In genomic region chr1:155443115-155443514, GRCm38 (mm10) we compare ENCODE assay signal across 21 mouse cellular contexts. TPM values are rescaled to one million over a fixed set of nuclear protein-coding genes. Genes with fewer than 3 reads are reported as not detected.
A peak's percentile ranks its signal among the peaks of the same experiment; 100 is the strongest.
DNase-seq lines count a peak whose midpoint lies in the region; ATAC-seq and TF ChIP-seq lines count a peak whose summit lies in the region.
"Had no signal": no experiment of that assay in that cellular context is flagged by ENCODE, and none has a peak within 500 bp of the region (broad histone marks: within the 10 kb centered on the region; RNA-seq: fewer than 3 reads in every experiment).

No protein-coding gene starts in this region.

- no peak for TF ChIP-seq CTCF in forebrain, postnatal 0 days (IDR thresholded peaks at IDR 0.05; ENCODE audit: low read depth)

- no peaks in the 10 kb centered on the region for H3K27me3 ChIP-seq in forebrain, embryonic 13.5 days
- H3K27me3 ChIP-seq in forebrain, postnatal 0 days (ENCODE audit: insufficient read depth, low read length), result no peaks in the 10 kb centered on the region
- H3K27me3 ChIP-seq in midbrain, embryonic 11.5 days (ENCODE audit: control insufficient read depth, insufficient read depth, low read length), result no peaks in the 10 kb centered on the region
- H3K27me3 ChIP-seq in midbrain, embryonic 10.5 days (ENCODE audit: low read depth, poor library complexity, severe bottlenecking), result no peaks in the 10 kb centered on the region
- H3K27me3 ChIP-seq in hindbrain, embryonic 12.5 days, result no peaks in the 10 kb centered on the region
- no peaks in the 10 kb centered on the region for H3K27me3 ChIP-seq in midbrain, embryonic 15.5 days (replicated peaks)
- H3K27me3 ChIP-seq: embryonic facial prominence, embryonic 15.5 days; heart, embryonic 13.5 days; limb, embryonic 15.5 days had no signal

- WGBS in forebrain, embryonic 13.5 days, result 69% methylated on average over 4 of the region's 4 CpGs
- WGBS in forebrain, postnatal 0 days, result 77% methylated on average over 4 of the region's 4 CpGs
- WGBS in midbrain, embryonic 11.5 days, result 71% methylated on average over 4 of the region's 4 CpGs
- 85% methylated on average over 4 of the region's 4 CpGs for WGBS in midbrain, embryonic 10.5 days
- whole genome bisulfite sequencing in hindbrain, embryonic 12.5 days, result 82% methylated on average over 4 of the region's 4 CpGs
- 54% methylated on average over 4 of the region's 4 CpGs for WGBS in midbrain, embryonic 15.5 days

- no peak overlapping the region for H3K9ac ChIP-seq in forebrain, embryonic 13.5 days
- H3K9ac ChIP-seq in forebrain, postnatal 0 days, result no peak overlapping the region
- H3K9ac ChIP-seq in midbrain, embryonic 11.5 days (ENCODE audit: low read length), result no peak overlapping the region
- H3K9ac ChIP-seq in hindbrain, embryonic 12.5 days, result no peak overlapping the region
- H3K9ac ChIP-seq in midbrain, embryonic 15.5 days, result no peak overlapping the region
- H3K9ac ChIP-seq: embryonic facial prominence, embryonic 15.5 days; heart, embryonic 13.5 days; limb, embryonic 15.5 days; liver, embryonic 14.5 days; lung, embryonic 14.5 days had no signal

- peak overlapping the region; percentile 40; the same call in 1 of the 2 replicates for H3K27ac ChIP-seq in forebrain, embryonic 13.5 days
- no peak overlapping the region for H3K27ac ChIP-seq in forebrain, postnatal 0 days (ENCODE audit: low read depth, low read length)
- H3K27ac ChIP-seq in midbrain, embryonic 11.5 days (ENCODE audit: low read depth, low read length), result no peak overlapping the region
- H3K27ac ChIP-seq in midbrain, embryonic 10.5 days (replicated peaks), result no peak overlapping the region
- H3K27ac ChIP-seq in hindbrain, embryonic 12.5 days, result peak overlapping the region; percentile 81
- peak overlapping the region; percentile 70 for H3K27ac ChIP-seq in midbrain, embryonic 15.5 days
- H3K27ac ChIP-seq: embryonic facial prominence, embryonic 15.5 days; heart, adult 2 months; heart, embryonic 13.5 days; kidney, postnatal 0 days; limb, embryonic 15.5 days; liver, embryonic 14.5 days had no signal

- no peak for DNase-seq in forebrain, postnatal 0 days
- no peak for DNase-seq in midbrain, embryonic 11.5 days (ENCODE audit: low spot score, missing footprints)
- no peak for DNase-seq in midbrain, embryonic 10.5 days (ENCODE audit: low spot score)
- DNase-seq in gastrocnemius, postnatal 4 days (ENCODE audit: low spot score in 2 of 2), result no peak
- no peak for DNase-seq in cerebellum, postnatal 25 days
- DNase-seq: adrenal gland, postnatal 14 days; cerebellum, adult 8-10 months; gastrocnemius, postnatal 25 days; heart, adult 2 months; heart, postnatal 36 days; kidney, adult 2 months; left cerebral cortex, postnatal 4 days; lung, embryonic 14.5 days had no signal

- H3K9me3 ChIP-seq in forebrain, embryonic 13.5 days (replicated peaks), result no peaks in the 10 kb centered on the region
- H3K9me3 ChIP-seq in forebrain, postnatal 0 days (ENCODE audit: low read length), result no peaks in the 10 kb centered on the region
- no peaks in the 10 kb centered on the region for H3K9me3 ChIP-seq in midbrain, embryonic 11.5 days (ENCODE audit: control insufficient read depth, low read length)
- H3K9me3 ChIP-seq in midbrain, embryonic 10.5 days (replicated peaks), result no peaks in the 10 kb centered on the region
- H3K9me3 ChIP-seq in hindbrain, embryonic 12.5 days (replicated peaks), result no peaks in the 10 kb centered on the region
- no peaks in the 10 kb centered on the region for H3K9me3 ChIP-seq in midbrain, embryonic 15.5 days
- H3K9me3 ChIP-seq: embryonic facial prominence, embryonic 15.5 days; heart, embryonic 13.5 days; limb, embryonic 15.5 days had no signal

- H3K4me2 ChIP-seq in forebrain, embryonic 13.5 days, result no peak overlapping the region
- H3K4me2 ChIP-seq in forebrain, postnatal 0 days (ENCODE audit: low read depth), result no peak overlapping the region
- no peak overlapping the region for H3K4me2 ChIP-seq in midbrain, embryonic 11.5 days
- H3K4me2 ChIP-seq in hindbrain, embryonic 12.5 days (replicated peaks), result no peak overlapping the region
- no peak overlapping the region for H3K4me2 ChIP-seq in midbrain, embryonic 15.5 days
- H3K4me2 ChIP-seq: embryonic facial prominence, embryonic 15.5 days; heart, embryonic 13.5 days; limb, embryonic 15.5 days; lung, embryonic 14.5 days had no signal

- H3K4me1 ChIP-seq in forebrain, embryonic 13.5 days, result 0 out of 2 replicates have a peak, but pooled peaks cover 6% of the 10 kb centered on the region
- no peaks in the 10 kb centered on the region for H3K4me1 ChIP-seq in forebrain, postnatal 0 days (ENCODE audit: insufficient read depth)
- H3K4me1 ChIP-seq in midbrain, embryonic 11.5 days (ENCODE audit: control insufficient read depth, insufficient read depth, low read length), result no peaks in the 10 kb centered on the region
- H3K4me1 ChIP-seq in midbrain, embryonic 10.5 days, result peaks cover 23% of the 10 kb centered on the region
- H3K4me1 ChIP-seq in hindbrain, embryonic 12.5 days, result peaks cover 5% of the 10 kb centered on the region; the same call in 1 of the 2 replicates
- peaks cover 20% of the 10 kb centered on the region for H3K4me1 ChIP-seq in midbrain, embryonic 15.5 days
- H3K4me1 ChIP-seq: embryonic facial prominence, embryonic 15.5 days; limb, embryonic 15.5 days had no signal

- H3K36me3 ChIP-seq in forebrain, embryonic 13.5 days (ENCODE audit: poor library complexity, severe bottlenecking), result no peaks in the 10 kb centered on the region
- H3K36me3 ChIP-seq in forebrain, postnatal 0 days (ENCODE audit: insufficient read depth), result no peaks in the 10 kb centered on the region
- H3K36me3 ChIP-seq in midbrain, embryonic 11.5 days (ENCODE audit: control insufficient read depth, insufficient read depth, low read length), result no peaks in the 10 kb centered on the region
- H3K36me3 ChIP-seq in midbrain, embryonic 10.5 days, result no peaks in the 10 kb centered on the region
- H3K36me3 ChIP-seq in hindbrain, embryonic 12.5 days, result no peaks in the 10 kb centered on the region
- H3K36me3 ChIP-seq in midbrain, embryonic 15.5 days (replicated peaks), result no peaks in the 10 kb centered on the region
- H3K36me3 ChIP-seq: embryonic facial prominence, embryonic 15.5 days; heart, embryonic 13.5 days; limb, embryonic 15.5 days had no signal

- no peak for ATAC-seq in forebrain, embryonic 13.5 days
- ATAC-seq in forebrain, postnatal 0 days, result no peak
- peak; percentile 76; the same call in 1 of the 2 replicates for ATAC-seq in midbrain, embryonic 11.5 days (ENCODE audit: low FRiP score)
- peak; percentile 56; the same call in 1 of the 2 replicates for ATAC-seq in hindbrain, embryonic 12.5 days (ENCODE audit: low FRiP score)
- ATAC-seq in midbrain, embryonic 15.5 days (replicated peaks), result 0 out of 2 replicates have a peak, but pooled peaks have one; percentile 43

- H3K4me3 ChIP-seq in forebrain, embryonic 13.5 days, result no peak overlapping the region
- H3K4me3 ChIP-seq in forebrain, postnatal 0 days (ENCODE audit: low read depth, low read length), result no peak overlapping the region
- H3K4me3 ChIP-seq in midbrain, embryonic 11.5 days (ENCODE audit: low read depth, low read length), result no peak overlapping the region
- no peak overlapping the region for H3K4me3 ChIP-seq in midbrain, embryonic 10.5 days
- no peak overlapping the region for H3K4me3 ChIP-seq in hindbrain, embryonic 12.5 days
- no peak overlapping the region for H3K4me3 ChIP-seq in midbrain, embryonic 15.5 days
- H3K4me3 ChIP-seq: embryonic facial prominence, embryonic 15.5 days; heart, adult 2 months; heart, embryonic 13.5 days; limb, embryonic 15.5 days had no signal

RNA-seq across cellular contexts. Expression of gene Xpr1, which starts 25.9 kb away (rescaled TPM):
- 42.8 and 49.8 TPM in 2 replicates for polyA plus RNA-seq in forebrain, embryonic 13.5 days (2015; fragmentation: Nextera tagmentation; extraction: Ambion mirVana)
- 178 and 256 TPM in 2 replicates for total RNA-seq in forebrain, postnatal 0 days (2014; rRNA removed)
- 21.6 and 45.3 TPM in 2 replicates for polyA plus RNA-seq in forebrain, postnatal 0 days (2015; fragmentation: Nextera tagmentation; extraction: Ambion mirVana)
- polyA plus RNA-seq in midbrain, embryonic 11.5 days (2014; fragmentation: Nextera tagmentation; extraction: Ambion mirVana), result 14.4 and 14.7 TPM in 2 replicates
- polyA plus RNA-seq in midbrain, embryonic 10.5 days (2016; fragmentation: Nextera tagmentation; extraction: Ambion mirVana), result 11.1 and 16.4 TPM in 2 replicates
- polyA plus RNA-seq in hindbrain, embryonic 12.5 days (2016; fragmentation: Nextera tagmentation; extraction: Ambion mirVana), result 29.3 and 31.1 TPM in 2 replicates
- polyA plus RNA-seq in midbrain, embryonic 15.5 days (2015; fragmentation: Nextera tagmentation; extraction: Ambion mirVana), result 66.0 and 72.7 TPM in 2 replicates
- 10 to 100 TPM; 18.8 to 21.5 TPM for total RNA-seq in gastrocnemius, postnatal 4 days (2021)

Comparison
In these comparisons a context has a peak if more than half of its experiments do, and no peak if none do; other contexts are left out.
1. H3K27ac ChIP-seq: peak in forebrain, embryonic 13.5 days (single experiment), hindbrain, embryonic 12.5 days (single experiment) and midbrain, embryonic 15.5 days (single experiment); none in forebrain, postnatal 0 days (single experiment), midbrain, embryonic 11.5 days (single experiment) and midbrain, embryonic 10.5 days (single experiment).
2. ATAC-seq: peak in midbrain, embryonic 11.5 days (single experiment), hindbrain, embryonic 12.5 days (single experiment) and midbrain, embryonic 15.5 days (single experiment); none in forebrain, embryonic 13.5 days (single experiment) and forebrain, postnatal 0 days (single experiment).